Mouse (Mus musculus) CD4-positive, CD25-positive, alpha-beta regulatory T cell, adult 4 months (primary cell): ENCODE data around the gene Cst10. TPM values are rescaled to one million over a fixed set of nuclear protein-coding genes. Genes with fewer than 3 reads are reported as not detected.
A peak's percentile ranks its signal among the peaks of the same experiment; 100 is the strongest.

ENCODE experiments used
- ATAC-seq: one replicate; pipeline ENCODE4 v1.8.0; 2017
- polyA plus RNA-seq, 2 experiments: library from polyadenylated mRNA; unstranded; fragments of 100-300 nt; shearing (Covaris generic); gene quantifications; one replicate each; pipeline ENCODE4 v1.2.1; 2017

The Cst10 gene
- polyA plus RNA-seq, result not detected

GRCm38 (mm10) chr2:149404757-149405156 lies at the start of gene Cst10:
Gene Cst10 (plus strand): TSS chr2:149405057.
- no peak for ATAC-seq

DNA sequence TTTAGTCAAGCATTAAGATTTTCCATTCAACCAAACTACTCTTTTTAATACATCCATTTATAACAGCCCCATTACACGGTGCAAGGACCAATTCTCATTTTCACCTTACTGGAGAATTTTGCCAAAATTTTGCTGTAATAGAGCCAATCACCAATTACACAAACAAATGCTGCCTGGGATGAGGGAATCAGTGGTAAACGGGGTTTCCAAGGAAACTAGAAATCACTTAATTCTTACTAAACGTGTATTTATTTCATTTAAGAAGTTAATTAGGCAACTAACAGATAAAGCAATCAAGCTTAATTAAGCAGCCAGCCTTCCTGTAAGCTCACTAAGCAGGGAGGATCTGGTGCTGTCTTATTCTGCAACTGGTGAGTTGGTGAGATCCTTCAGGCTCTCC lies 11.9 kb upstream of the Cst10 start:
- ATAC-seq, result no peak

DNA sequence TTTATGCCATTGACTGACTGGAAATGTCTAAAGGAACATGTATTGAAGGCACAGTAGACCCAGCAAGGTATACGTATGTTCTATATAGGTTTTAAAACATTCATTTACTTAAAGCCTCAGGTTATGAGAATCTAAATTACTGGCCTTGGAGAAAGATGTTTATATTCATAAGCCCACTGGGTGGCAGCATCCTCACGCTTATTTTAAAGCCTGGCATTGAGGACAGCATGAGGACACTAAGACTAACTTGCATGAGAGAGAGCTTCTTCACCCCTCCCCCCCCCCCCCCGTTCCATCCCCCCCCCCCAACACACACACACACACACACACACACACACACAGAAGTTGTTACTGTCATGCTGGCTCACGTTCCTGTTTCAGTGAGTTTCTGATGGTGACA lies 17.7 kb downstream of the Cst10 start:
- ATAC-seq, result peak; percentile 58
